Mouse (Mus musculus) midbrain, embryonic 14.5 days (tissue): ENCODE results near the gene Krtap26-1. TPM values are rescaled to one million over a fixed set of nuclear protein-coding genes. Genes with fewer than 3 reads are reported as not detected.

Experiments used
- ATAC-seq: fragments of 200-750 bp; cut with Nextera tagmentation; 2 replicates; pipeline ENCODE4 v1.8.0; 2017; ENCODE audit warnings: moderate number of reproducible peaks, moderate library complexity; ENCODE audit not compliant: low FRiP score, low TSS enrichment
- DNase-seq: peaks from one replicate; pipeline ENCODE4 v3.0.0-alpha.2; 2015
- H3K27ac ChIP-seq: fragments of 300-500 bp; sonication (generic); replicated peaks from 2 replicates; pipeline ENCODE4 v1.5.1; 2014; ENCODE audit warnings: mild to moderate bottlenecking, low read depth, low read length, moderate library complexity
- H3K27me3 ChIP-seq: fragments of 300-500 bp; sonication (generic); 2 replicates; pipeline ENCODE4 v1.6.1; 2014; ENCODE audit warnings: low read length, control low read depth, mixed read lengths; ENCODE audit not compliant: control insufficient read depth, insufficient read depth
- H3K36me3 ChIP-seq: fragments of 300-500 bp; sonication (generic); 2 replicates; pipeline ENCODE4 v1.6.1; 2014; ENCODE audit warnings: low read length, control low read depth; ENCODE audit not compliant: control insufficient read depth, insufficient read depth
- H3K4me1 ChIP-seq: fragments of 300-500 bp; sonication (generic); 2 replicates; pipeline ENCODE4 v1.6.1; 2014; ENCODE audit warnings: mild to moderate bottlenecking, antibody characterized with exemption, low read length, control low read depth; ENCODE audit not compliant: control insufficient read depth, insufficient read depth
- H3K4me2 ChIP-seq: fragments of 300-500 bp; sonication (generic); 2 replicates; pipeline ENCODE4 v1.6.1; 2014; ENCODE audit warnings: mild to moderate bottlenecking, low read length, moderate library complexity
- H3K4me3 ChIP-seq: fragments of 300-500 bp; sonication (generic); replicated peaks from 2 replicates; pipeline ENCODE4 v1.5.1; 2014; ENCODE audit warnings: low read depth, low read length
- H3K9ac ChIP-seq: fragments of 300-500 bp; sonication (generic); replicated peaks from 2 replicates; pipeline ENCODE4 v1.6.1; 2014; ENCODE audit warnings: mild to moderate bottlenecking, low read length, moderate library complexity
- H3K9me3 ChIP-seq: fragments of 300-500 bp; sonication (generic); 2 replicates; pipeline ENCODE4 v1.6.1; 2016; ENCODE audit warnings: low read length, control low read depth, mixed read lengths; ENCODE audit not compliant: control insufficient read depth
- WGBS: fragments of 180-500 bp; shearing (Covaris S2); extraction: QIAGEN DNeasy Blood & Tissue Kit; methylation state at CpG from one replicate; pipeline ENCODE4 v1.1.7; 2014; 5-methylcytosine and 5-hydroxymethylcytosine counted together
- polyA plus RNA-seq: library from polyadenylated mRNA; unstranded; fragments of >200 nt; fragmentation: Nextera tagmentation; extraction: Ambion mirVana; gene quantifications from 2 replicates; pipeline ENCODE4 v1.2.1, GENCODE M21; 2014

The Krtap26-1 gene
- polyA plus RNA-seq, 1 experiment from 2014 or later, result not detected

DNA sequence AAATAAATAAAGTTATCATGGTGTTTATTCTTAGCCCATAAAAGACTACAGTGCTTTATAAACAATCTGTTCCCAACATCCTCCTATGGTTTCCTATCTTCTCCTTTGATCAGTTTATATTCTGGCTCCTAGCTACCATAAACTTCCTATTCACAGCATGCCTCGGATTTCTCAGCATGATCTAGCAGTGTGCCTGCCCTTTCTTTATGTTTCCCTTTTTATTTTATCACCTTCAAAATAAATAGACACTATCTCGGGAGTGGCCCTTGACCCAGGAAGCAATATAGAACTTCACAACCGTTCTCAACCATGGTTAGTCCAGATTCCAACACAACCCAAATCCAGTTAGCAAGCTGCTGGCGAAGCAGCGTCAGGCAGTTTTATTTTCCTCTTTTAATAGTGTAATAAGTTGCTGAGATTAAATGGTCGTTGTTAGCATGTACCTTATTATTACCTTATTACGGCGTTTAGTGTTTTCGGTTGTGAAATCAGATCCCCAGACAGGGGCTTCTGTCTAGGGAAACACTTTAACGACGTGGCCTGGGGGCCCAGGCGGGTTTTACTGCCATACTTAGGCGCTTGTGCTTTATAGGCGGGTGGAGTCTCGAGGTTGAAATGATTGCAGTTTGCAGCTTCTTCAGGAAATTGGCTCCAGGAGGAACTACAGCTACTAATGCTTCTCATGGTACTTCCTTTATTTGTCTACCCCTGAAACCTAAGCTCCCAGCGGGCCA, 47.9 kb downstream of the Krtap26-1 start:
- DNase-seq (no peak), ATAC-seq (no peak)
- no peak overlapping the region for H3K4me3 ChIP-seq
- H3K27ac ChIP-seq, result no peak overlapping the region
- no peaks in the 10 kb centered on the region for H3K27me3 ChIP-seq
- 77% methylated on average over 16 of the region's 16 CpGs for WGBS
- no peaks in the 10 kb centered on the region for H3K36me3 ChIP-seq
- no peaks in the 10 kb centered on the region for H3K4me1 ChIP-seq
- H3K4me2 ChIP-seq, result no peak overlapping the region
- no peaks in the 10 kb centered on the region for H3K9me3 ChIP-seq
- no peak overlapping the region for H3K9ac ChIP-seq

Other genes with a start within 250 kb of the Krtap26-1 start
- gene Cldn17, start 140.8 kb downstream of the Krtap26-1 start, polyA plus RNA-seq, result not detected in 2 replicates
- gene Cldn8, start 84.6 kb downstream of the Krtap26-1 start, polyA plus RNA-seq, result not detected in 2 replicates
- gene Krtap24-1, start 35.5 kb downstream of the Krtap26-1 start, polyA plus RNA-seq, result not detected in 2 replicates
- not detected in 2 replicates for gene 2310079G19Rik, start 20.1 kb downstream of the Krtap26-1 start, polyA plus RNA-seq
- not detected in 2 replicates for gene Krtap27-1, start 23.9 kb upstream of the Krtap26-1 start, polyA plus RNA-seq
- gene 2310061N02Rik, start 60.2 kb upstream of the Krtap26-1 start, polyA plus RNA-seq, result not detected in 2 replicates
- not detected in 2 replicates for gene Krtap13-1, start 81.1 kb upstream of the Krtap26-1 start, polyA plus RNA-seq
- not detected in 2 replicates for gene Krtap13, start 103.8 kb upstream of the Krtap26-1 start, polyA plus RNA-seq
- not detected in 2 replicates for gene 2310034C09Rik, start 111.1 kb upstream of the Krtap26-1 start, polyA plus RNA-seq
- not detected in 2 replicates for gene 2310057N15Rik, start 126.4 kb upstream of the Krtap26-1 start, polyA plus RNA-seq
- gene Gm5965, start 130.1 kb upstream of the Krtap26-1 start, polyA plus RNA-seq, result not detected in 2 replicates
- not detected in 2 replicates for gene Gm20741, start 164.4 kb upstream of the Krtap26-1 start, polyA plus RNA-seq
- gene Krtap15, start 172.4 kb upstream of the Krtap26-1 start, polyA plus RNA-seq, result not detected in 2 replicates
- gene Krtap14, start 178.3 kb upstream of the Krtap26-1 start, polyA plus RNA-seq, result not detected in 2 replicates
- gene Krtap19-1, start 221.6 kb upstream of the Krtap26-1 start, polyA plus RNA-seq, result not detected in 2 replicates
- not detected in 2 replicates for gene Krtap19-2, start 226.5 kb upstream of the Krtap26-1 start, polyA plus RNA-seq
- gene Krtap19-3, start 230.2 kb upstream of the Krtap26-1 start, polyA plus RNA-seq, result not detected in 2 replicates
- not detected in 2 replicates for gene Krtap19-4, start 237.3 kb upstream of the Krtap26-1 start, polyA plus RNA-seq
- not detected in 2 replicates for gene Krtap19-5, start 248.7 kb upstream of the Krtap26-1 start, polyA plus RNA-seq